Mouse (Mus musculus): ENCODE results near the gene Wrb. TPM values are rescaled to one million over a fixed set of nuclear protein-coding genes. Genes with fewer than 3 reads are reported as not detected.

Wrb gene
- polyA plus RNA-seq, 1 experiment = 58.0 TPM

DNA sequence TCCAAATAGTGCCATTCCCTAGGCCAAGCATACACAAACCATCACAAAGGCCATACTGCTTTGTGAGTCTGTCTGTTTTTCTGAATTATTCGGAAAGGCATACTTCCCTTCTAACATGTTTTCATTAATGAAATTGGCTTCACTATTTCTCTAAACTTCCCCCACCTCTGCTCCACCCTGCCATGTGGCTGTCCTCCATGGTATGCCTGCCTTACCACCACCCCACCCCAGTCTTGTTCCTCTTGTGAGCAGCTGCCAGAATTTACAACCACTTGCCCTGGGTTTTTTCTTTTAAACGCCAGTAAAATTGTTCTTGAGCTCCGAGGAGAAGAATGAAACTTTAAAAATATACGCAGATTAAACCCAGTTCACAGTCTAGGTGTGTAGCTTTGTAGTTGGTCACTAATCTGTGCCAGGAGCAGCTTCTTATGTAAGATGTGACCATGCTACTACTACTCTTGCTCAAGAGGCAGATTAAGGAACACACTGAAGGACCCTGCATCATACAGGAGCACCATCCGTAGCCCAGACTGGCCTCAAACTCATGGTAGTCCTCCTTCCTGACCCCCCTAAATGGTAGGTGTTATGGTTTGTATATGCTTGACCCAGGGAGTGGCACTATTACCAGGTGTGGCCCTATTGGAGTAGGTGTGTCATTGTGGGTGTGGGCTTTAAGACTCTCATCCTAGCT lies 34.4 kb upstream of the Wrb start:
- Histone ChIP-seq H3K27me3 (ENCODE audit: control insufficient read depth, insufficient read depth, insufficient read length) (no peaks in the 10 kb centered on the region), H3K79me2 (ENCODE audit: control insufficient read depth, insufficient read depth) (no peaks in the 10 kb centered on the region), H3K79me3 (ENCODE audit: low read depth) (no peaks in the 10 kb centered on the region), H3K4me3 (ENCODE audit: insufficient read depth, poor library complexity, severe bottlenecking) (no peak overlapping the region), H3ac (ENCODE audit: control insufficient read depth, insufficient read length, low read depth) (no peak overlapping the region), H3K36me3 (ENCODE audit: control insufficient read depth, insufficient read depth) (no peaks in the 10 kb centered on the region)
- no peak for TF ChIP-seq USF1 (IDR thresholded peaks at IDR 0.05; ENCODE audit: low read depth)
- no peak for TF ChIP-seq MYOD1 (IDR thresholded peaks at IDR 0.05; ENCODE audit: control insufficient read depth, insufficient read length, low read depth)
- no peak for TF ChIP-seq MYOG (IDR thresholded peaks at IDR 0.05; ENCODE audit: control insufficient read depth, extremely low read depth, insufficient read length)
- TF ChIP-seq FOSL1 (IDR thresholded peaks at IDR 0.05; ENCODE audit: insufficient read depth, low read length, poor library complexity, severe bottlenecking) = no peak
- TF ChIP-seq CTCF (IDR thresholded peaks at IDR 0.05; ENCODE audit: control insufficient read depth, insufficient read depth, insufficient read length) = no peak
- no peak for TF ChIP-seq CEBPB (IDR thresholded peaks at IDR 0.05; ENCODE audit: low read depth)
- no peak for TF ChIP-seq MAX (IDR thresholded peaks at IDR 0.05)

DNA sequence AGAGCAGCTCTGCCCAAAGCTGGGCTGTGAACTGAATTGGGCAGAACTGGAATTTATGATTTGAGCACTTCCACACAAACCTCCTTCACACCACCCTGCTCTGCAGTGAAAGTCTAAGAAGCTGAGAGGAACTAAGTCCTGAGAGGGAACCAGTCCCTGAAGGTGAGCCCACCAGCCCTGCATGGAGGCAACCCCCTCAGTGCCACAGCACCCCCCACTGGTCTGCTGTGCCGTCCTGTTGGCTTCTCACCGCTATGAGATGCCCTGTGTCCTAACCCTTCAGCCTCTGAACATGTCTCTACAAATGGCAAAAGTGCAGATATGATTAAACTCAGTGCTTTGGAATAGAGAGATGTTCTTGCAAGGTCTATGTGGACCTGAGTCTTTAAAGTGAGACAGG lies 32.4 kb upstream of the Wrb start:
- TF ChIP-seq CTCF (IDR thresholded peaks at IDR 0.05; ENCODE audit: control insufficient read depth, insufficient read depth, insufficient read length) (peak; percentile 9), MYOG (IDR thresholded peaks at IDR 0.05; ENCODE audit: control insufficient read depth, extremely low read depth, insufficient read length) (no peak), USF1 (IDR thresholded peaks at IDR 0.05; ENCODE audit: low read depth) (no peak), MYOD1 (IDR thresholded peaks at IDR 0.05; ENCODE audit: control insufficient read depth, insufficient read length, low read depth) (no peak)
- no peaks in the 10 kb centered on the region for H3K79me2 ChIP-seq (ENCODE audit: control insufficient read depth, insufficient read depth)

DNA sequence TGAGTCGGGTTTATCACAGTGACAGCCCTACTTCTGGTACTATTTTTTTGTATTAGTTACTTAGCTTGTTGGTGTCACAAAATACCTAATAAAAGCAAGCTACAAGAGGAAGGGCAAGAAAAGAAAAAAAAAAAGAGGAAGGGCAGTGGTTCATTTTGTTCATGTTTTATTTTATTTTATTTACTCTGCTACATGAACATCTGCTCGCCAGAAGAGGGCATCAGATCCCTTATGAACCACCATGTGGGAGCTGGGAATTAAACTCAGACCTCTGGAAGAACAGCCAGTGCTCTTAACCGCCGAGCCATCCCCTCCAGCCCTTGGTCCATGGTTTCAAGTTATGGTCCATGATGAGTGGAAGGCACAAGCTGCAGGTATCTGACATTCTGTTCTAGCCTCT lies 30.5 kb upstream of the Wrb start:
- Histone ChIP-seq H3K4me3 (ENCODE audit: insufficient read depth, poor library complexity, severe bottlenecking) (no peak overlapping the region), H3K79me3 (ENCODE audit: low read depth) (no peaks in the 10 kb centered on the region), H3K27me3 (ENCODE audit: control insufficient read depth, insufficient read depth, insufficient read length) (no peaks in the 10 kb centered on the region), H3ac (ENCODE audit: control insufficient read depth, insufficient read length, low read depth) (no peak overlapping the region), H3K36me3 (ENCODE audit: control insufficient read depth, insufficient read depth) (no peaks in the 10 kb centered on the region), H3K79me2 (ENCODE audit: control insufficient read depth, insufficient read depth) (no peaks in the 10 kb centered on the region)
- TF ChIP-seq MYOD1 (IDR thresholded peaks at IDR 0.05; ENCODE audit: control insufficient read depth, insufficient read length, low read depth) (no peak), MAX (IDR thresholded peaks at IDR 0.05) (no peak), USF1 (IDR thresholded peaks at IDR 0.05; ENCODE audit: low read depth) (no peak), FOSL1 (IDR thresholded peaks at IDR 0.05; ENCODE audit: insufficient read depth, low read length, poor library complexity, severe bottlenecking) (no peak), CEBPB (IDR thresholded peaks at IDR 0.05; ENCODE audit: low read depth) (no peak), CTCF (IDR thresholded peaks at IDR 0.05; ENCODE audit: control insufficient read depth, insufficient read depth, insufficient read length) (no peak), MYOG (IDR thresholded peaks at IDR 0.05; ENCODE audit: control insufficient read depth, extremely low read depth, insufficient read length) (no peak)

More for the DNA sequence above, 32.4 kb upstream of the Wrb start:
- no peaks in the 10 kb centered on the region for H3K79me3 ChIP-seq (ENCODE audit: low read depth)
- H3K36me3 ChIP-seq (ENCODE audit: control insufficient read depth, insufficient read depth) = no peaks in the 10 kb centered on the region
- H3K4me3 ChIP-seq (ENCODE audit: insufficient read depth, poor library complexity, severe bottlenecking) = no peak overlapping the region
- H3ac ChIP-seq (ENCODE audit: control insufficient read depth, insufficient read length, low read depth) = no peak overlapping the region
- H3K27me3 ChIP-seq (ENCODE audit: control insufficient read depth, insufficient read depth, insufficient read length) = no peaks in the 10 kb centered on the region

DNA sequence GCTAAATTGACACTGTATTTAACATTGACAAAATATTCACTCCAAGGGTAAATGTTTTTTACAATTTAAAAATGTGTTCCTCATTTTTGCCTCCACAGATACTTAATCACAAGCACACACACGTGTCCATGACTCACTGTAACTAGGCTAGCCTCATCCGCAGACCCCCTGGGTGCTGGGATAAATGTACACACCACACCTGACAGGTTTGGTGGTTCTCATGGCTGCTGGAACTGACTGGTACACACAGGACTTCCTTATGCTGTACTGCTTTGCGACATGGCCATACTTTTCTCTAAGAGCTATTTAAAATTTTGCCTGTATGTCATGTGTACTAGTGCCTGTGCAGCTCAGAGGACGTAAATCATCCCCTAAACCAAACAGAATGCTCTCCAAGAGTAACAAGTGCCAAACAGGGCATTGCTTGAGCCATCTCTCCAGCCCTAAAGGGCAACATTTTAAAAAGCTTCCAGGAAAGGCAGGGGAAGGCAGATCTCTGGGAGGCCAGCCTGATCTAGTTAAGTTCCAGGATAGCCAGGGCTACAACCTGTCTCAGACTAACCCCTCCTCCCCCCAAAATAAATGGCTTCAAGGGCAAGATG lies 25.1 kb upstream of the Wrb start:
- no peak for TF ChIP-seq USF1 (IDR thresholded peaks at IDR 0.05; ENCODE audit: low read depth)
- TF ChIP-seq CTCF (IDR thresholded peaks at IDR 0.05; ENCODE audit: control insufficient read depth, insufficient read depth, insufficient read length) = no peak
- no peak for TF ChIP-seq CEBPB (IDR thresholded peaks at IDR 0.05; ENCODE audit: low read depth)
- TF ChIP-seq MAX (IDR thresholded peaks at IDR 0.05) = no peak
- no peak for TF ChIP-seq FOSL1 (IDR thresholded peaks at IDR 0.05; ENCODE audit: insufficient read depth, low read length, poor library complexity, severe bottlenecking)
- no peak for TF ChIP-seq MYOD1 (IDR thresholded peaks at IDR 0.05; ENCODE audit: control insufficient read depth, insufficient read length, low read depth)
- TF ChIP-seq MYOG (IDR thresholded peaks at IDR 0.05; ENCODE audit: control insufficient read depth, extremely low read depth, insufficient read length) = no peak
- Histone ChIP-seq H3K4me3 (ENCODE audit: insufficient read depth, poor library complexity, severe bottlenecking) (no peak overlapping the region), H3K79me3 (ENCODE audit: low read depth) (peaks cover 22% of the 10 kb centered on the region)

DNA sequence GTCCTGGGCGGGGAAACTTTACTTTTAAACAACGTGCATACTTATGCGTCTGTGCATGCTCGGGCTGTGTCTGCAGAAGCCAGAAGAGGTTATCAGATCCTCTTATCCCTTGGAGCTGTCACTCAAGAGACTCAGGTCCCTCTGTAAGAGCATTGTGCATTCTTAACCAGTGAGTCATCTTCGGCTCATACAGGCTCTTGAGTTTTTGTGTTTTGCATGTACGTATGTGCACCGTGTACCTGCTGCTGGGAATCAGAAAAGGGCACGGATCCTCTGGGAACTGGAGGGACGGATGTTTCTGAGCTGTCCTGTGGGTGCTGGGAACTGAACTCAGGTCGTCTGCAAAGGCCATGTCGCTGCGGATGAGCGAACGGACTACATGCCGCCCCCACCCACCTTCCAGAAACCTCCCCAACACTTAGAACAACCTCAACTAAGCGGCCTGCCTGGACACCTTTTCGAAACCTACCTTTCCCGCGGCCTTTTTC lies 18.5 kb upstream of the Wrb start:
- no peak for TF ChIP-seq MYOG (IDR thresholded peaks at IDR 0.05; ENCODE audit: control insufficient read depth, extremely low read depth, insufficient read length)
- TF ChIP-seq CEBPB (IDR thresholded peaks at IDR 0.05; ENCODE audit: low read depth) = no peak
- no peak for TF ChIP-seq FOSL1 (IDR thresholded peaks at IDR 0.05; ENCODE audit: insufficient read depth, low read length, poor library complexity, severe bottlenecking)
- no peak for TF ChIP-seq CTCF (IDR thresholded peaks at IDR 0.05; ENCODE audit: control insufficient read depth, insufficient read depth, insufficient read length)
- TF ChIP-seq MAX (IDR thresholded peaks at IDR 0.05) = no peak
- TF ChIP-seq MYOD1 (IDR thresholded peaks at IDR 0.05; ENCODE audit: control insufficient read depth, insufficient read length, low read depth) = no peak
- no peak for TF ChIP-seq USF1 (IDR thresholded peaks at IDR 0.05; ENCODE audit: low read depth)
- H3K79me3 ChIP-seq (ENCODE audit: low read depth) = peaks cover 40% of the 10 kb centered on the region
- peaks cover 46% of the 10 kb centered on the region for H3K36me3 ChIP-seq (ENCODE audit: control insufficient read depth, insufficient read depth)
- H3K79me2 ChIP-seq (ENCODE audit: control insufficient read depth, insufficient read depth) = peaks cover 50% of the 10 kb centered on the region
- H3K4me3 ChIP-seq (ENCODE audit: insufficient read depth, poor library complexity, severe bottlenecking) = peak overlapping the region; percentile 83
- H3K27me3 ChIP-seq (ENCODE audit: control insufficient read depth, insufficient read depth, insufficient read length) = no peaks in the 10 kb centered on the region
- H3ac ChIP-seq (ENCODE audit: control insufficient read depth, insufficient read length, low read depth) = peak overlapping the region; percentile 90

More for the DNA sequence above, 25.1 kb upstream of the Wrb start:
- Histone ChIP-seq H3K36me3 (ENCODE audit: control insufficient read depth, insufficient read depth) (peaks cover 42% of the 10 kb centered on the region), H3ac (ENCODE audit: control insufficient read depth, insufficient read length, low read depth) (no peak overlapping the region), H3K79me2 (ENCODE audit: control insufficient read depth, insufficient read depth) (peaks cover 26% of the 10 kb centered on the region), H3K27me3 (ENCODE audit: control insufficient read depth, insufficient read depth, insufficient read length) (no peaks in the 10 kb centered on the region)
